Mouse (Mus musculus) thymus, postnatal 0 days (tissue): Measurements from ENCODE around the gene Atg101. TPM values are rescaled to one million over a fixed set of nuclear protein-coding genes. Genes with fewer than 3 reads are reported as not detected.

Experiments used
- DNase-seq: peaks from one replicate; pipeline ENCODE4 v3.0.0-alpha.2; 2015; ENCODE audit warnings: low spot score
- polyA plus RNA-seq: library from polyadenylated mRNA; unstranded; fragments of >200 nt; fragmentation: Nextera tagmentation; extraction: Ambion mirVana; gene quantifications from 2 replicates; pipeline ENCODE4 v1.2.1, GENCODE M21; 2015

Gene Atg101
- polyA plus RNA-seq, 1 experiment from 2014 or later: 95.1 TPM

DNA sequence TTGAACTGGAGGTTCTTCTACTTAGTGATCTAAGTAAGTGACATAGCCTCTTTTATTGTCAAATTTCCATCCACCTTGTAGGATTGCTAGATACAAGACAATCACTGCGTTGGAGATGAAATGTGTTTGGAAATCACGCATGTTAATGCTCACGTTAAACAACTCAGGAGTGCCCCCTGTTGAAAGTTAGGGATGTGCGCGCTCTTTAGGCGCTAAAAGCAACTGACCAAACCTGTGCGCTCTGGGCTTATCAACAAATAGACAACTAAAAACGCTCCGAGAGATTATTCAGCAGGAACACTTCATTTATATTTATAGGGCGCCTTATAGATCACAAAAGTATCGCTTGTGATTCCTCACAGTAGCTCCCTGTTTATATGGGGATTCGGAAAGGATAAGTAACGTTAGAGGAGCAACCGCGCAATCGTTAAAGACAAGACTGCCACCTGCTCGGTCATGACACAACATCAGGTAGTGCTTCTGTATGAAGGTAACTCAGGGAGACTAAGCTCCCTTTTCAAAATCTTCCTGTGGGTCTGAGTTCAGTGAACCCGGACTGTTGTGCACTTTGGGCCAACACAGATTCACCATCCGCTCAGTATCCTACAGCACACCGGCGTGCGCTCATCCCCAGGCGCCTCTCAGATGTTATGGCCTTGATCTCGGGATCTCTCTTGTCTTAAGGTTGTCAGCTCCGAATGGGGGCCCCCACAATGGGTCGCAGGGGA lies 725 bp upstream of the Atg101 start:
- DNase-seq: peak; percentile 80

GRCm38 (mm10) chr15:101286129-101286770 lies 2.2 kb downstream of the Atg101 start:
- DNase-seq: no peak

DNA sequence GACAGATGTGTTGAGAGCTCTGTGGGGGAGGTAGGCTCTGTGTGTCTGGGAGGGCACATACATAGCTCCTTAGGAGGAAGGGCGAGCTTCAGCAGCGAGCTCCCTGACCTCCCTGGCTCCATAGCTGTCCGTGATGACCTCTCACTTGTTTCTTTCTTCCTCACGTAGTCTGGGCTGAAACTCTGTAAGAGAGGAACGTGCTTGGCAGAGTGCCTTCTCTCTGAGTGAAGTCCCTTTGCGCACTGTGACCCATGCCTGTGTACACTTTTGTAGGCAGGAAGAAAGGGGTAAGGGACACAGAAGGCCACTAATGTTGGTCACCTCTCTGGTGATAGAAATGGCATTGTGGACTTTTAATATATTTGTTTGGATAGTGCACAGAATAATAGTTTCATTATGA lies 3.3 kb downstream of the Atg101 start:
- no peak for DNase-seq

- no peak for DNase-seq
These were observed 6.3 kb downstream of the Atg101 start for GRCm38 (mm10) chr15:101290354-101290753.

GRCm38 (mm10) chr15:101292012-101292411 lies 7.9 kb downstream of the Atg101 start:
- DNase-seq: no peak

- no peak for DNase-seq
These were observed 9.1 kb downstream of the Atg101 start, which contains the start of gene 6030408B16Rik for GRCm38 (mm10) chr15:101293025-101293621. Gene 6030408B16Rik (plus strand): TSS chr15:101293212.

DNA sequence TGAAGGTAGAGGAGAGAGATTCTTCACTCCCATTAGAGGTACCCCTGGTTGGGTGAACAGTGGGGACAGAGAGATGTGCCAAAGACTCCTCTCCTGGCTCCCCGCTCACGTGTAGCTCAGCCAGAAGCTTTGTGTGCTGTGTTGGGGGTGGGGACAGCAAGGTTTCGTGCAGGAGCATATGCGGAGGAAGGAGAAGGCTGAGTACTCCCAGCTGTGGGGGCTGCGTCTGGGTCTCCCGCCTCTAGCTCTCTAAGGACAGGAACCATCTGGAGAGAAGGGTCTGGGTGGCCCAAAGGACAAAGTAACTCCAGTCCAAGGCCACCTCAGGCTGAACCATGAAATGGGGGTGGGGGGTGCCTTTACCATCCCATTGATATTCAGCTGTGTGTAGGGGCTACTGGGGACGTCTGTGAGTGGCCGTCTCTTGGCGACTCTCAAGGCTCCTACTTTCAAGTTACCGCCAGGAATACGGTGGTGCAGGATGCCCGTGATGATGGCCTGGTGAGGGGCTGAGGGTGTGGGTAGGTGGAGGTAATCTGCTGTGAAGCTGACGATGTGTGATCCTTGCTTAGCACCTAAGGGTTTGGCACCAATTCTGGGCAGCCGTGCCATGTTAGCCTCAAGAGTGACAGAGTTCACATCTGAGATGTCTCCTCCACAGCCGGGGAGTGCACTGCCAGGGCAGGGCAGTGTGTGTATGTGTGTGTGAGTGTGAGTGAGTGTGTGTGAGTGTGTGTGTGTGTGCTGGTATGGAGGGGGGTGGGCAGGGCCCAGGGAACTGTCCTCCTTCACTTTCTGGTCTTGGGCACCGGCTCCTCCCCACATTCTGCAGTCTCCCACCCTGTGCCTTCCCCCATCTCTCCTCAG lies 10.2 kb downstream of the Atg101 start:
- no peak for DNase-seq

DNA sequence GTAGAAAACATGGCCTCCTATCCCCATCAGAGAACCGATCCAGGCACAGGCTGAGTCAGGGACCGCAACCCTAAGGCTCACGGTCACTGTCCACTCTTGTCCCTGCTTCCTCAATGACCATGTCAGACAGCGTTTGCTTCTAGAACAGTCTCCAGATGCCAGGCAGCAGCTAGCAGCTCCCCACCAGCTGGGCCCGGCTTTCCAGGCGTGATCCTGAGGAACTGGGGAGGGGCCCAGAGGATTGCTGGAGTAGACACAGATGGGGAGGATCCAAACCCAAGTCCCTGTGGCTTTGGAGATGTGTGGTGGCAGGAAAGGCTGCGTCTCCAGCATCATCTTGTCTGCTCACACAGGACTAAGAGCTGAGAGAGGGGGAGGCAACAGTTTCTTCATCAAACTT lies 11.0 kb downstream of the Atg101 start:
- DNase-seq: no peak

DNA sequence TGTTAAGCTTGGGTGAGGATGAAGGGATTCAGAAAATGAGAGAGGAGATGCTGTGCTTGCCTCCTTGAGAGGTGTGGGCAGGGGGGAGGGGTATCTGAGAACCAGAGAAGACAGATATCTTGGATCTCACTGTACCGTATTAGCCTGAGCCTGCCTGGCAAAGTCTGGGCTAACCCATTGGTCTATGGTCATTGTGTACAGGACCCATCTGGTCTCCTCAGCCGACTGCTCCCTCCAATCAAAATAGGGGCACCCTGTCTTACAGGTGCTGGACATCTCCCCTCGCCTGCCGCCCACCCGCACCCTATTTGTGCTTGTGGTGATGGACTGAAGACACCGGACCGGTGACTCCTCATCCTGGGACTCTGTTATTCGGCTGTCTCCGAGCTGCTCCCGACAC lies 11.5 kb downstream of the Atg101 start:
- DNase-seq: no peak

DNA sequence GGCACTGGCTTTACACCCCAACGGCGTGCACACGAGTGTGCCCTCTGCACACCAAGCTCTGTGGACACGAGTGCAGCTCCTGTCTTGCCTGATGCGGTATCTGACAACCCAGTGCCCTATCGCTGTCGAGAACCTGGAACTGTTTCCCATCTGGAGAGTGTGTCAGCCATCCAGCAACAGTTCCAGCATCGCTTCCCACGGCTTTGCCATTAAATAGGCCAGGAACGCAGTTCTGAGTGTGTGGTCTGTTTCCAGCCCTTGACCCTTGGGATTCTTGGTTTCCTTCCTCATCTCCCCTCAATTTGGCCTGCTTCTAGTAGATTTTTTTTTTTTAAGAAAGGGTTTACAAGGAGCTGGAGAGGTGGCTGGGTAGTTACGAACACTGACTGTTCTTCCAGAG lies 12.0 kb downstream of the Atg101 start:
- DNase-seq: no peak

DNA sequence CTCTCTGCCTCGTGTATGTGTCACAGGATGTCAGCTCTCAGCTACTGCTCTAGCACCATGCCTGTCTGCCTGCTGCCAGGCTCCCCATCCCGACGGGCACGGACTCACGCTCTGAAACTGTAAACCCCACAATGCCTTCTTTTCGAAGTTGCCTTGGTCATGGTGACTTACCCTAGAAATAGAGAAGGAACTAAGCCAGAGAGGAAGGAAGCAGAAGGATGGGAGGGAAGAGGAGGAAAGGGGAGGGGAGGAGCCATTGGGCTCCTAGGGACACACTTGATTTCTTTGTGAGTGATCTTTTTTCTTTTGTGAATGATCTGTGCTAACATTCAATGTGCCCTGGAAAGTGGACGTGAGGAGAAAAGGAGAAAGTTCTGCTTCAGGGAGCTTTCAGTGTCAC lies 13.9 kb downstream of the Atg101 start:
- DNase-seq: no peak

- no peak for DNase-seq
These were observed 14.5 kb downstream of the Atg101 start for GRCm38 (mm10) chr15:101298550-101298949.

DNA sequence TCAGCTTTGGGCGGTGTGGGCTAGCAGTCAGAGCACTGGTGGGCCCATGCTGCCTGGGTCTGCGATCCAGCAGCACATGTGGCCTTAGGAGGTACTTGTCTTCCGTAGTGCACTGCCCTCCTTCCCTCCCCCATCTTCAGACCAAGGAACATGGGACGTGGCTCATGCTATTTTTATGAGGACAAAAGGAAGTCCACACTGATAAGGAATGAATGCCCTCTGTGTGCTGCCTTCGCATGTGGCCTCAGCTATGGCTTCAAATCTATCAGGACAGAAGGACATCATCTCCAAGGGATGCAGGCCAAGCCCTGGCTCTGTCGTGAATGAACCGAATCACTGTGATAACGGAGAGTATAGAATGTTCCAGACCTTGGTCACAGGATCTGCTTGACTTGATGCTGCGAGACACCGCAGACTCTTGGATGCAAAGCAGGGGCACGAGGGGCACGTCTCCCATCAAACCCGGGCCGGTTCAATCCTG lies 15.4 kb downstream of the Atg101 start:
- DNase-seq: no peak

GRCm38 (mm10) chr15:101300128-101300527 lies 16.1 kb downstream of the Atg101 start:
- DNase-seq: no peak

DNA sequence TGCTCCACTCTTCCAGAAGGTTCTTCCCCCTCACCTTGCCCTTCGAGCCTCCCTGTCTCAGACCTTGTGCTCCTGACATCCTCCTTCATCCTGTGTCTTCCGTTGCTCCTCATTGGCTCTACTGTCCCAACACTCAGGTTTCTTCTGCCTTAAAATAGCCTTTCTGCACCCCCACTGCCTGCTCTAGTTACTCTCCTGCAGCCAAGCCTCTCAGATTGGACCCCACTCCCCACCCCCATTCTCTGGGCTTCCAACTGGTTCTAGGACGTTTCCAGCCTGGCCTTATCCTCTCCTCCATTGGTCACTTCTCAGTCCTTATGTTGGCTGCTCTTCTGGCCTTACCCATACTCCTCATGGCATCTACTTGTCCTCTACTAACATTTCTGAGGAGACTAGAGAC lies 18.1 kb downstream of the Atg101 start:
- no peak for DNase-seq

DNA sequence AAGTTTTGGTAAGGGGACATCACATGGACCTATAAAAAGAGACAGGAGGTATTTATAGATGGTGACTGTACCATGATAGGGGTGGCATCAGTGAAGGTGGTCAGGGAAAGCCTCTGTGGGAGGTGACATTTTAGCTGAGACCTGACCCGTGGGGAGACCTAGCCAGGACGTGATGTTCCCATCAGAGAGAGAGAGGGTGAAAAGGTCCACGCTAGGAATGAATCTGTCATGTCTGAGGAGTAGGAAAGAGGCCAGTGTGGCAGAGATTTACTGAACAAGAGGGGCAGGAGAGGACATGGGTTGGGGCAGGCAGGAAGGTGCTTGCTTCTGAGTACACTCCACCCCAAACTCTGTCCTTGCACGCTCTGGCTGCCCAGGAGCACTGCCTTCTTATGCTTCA lies 19.8 kb downstream of the Atg101 start:
- no peak for DNase-seq

DNA sequence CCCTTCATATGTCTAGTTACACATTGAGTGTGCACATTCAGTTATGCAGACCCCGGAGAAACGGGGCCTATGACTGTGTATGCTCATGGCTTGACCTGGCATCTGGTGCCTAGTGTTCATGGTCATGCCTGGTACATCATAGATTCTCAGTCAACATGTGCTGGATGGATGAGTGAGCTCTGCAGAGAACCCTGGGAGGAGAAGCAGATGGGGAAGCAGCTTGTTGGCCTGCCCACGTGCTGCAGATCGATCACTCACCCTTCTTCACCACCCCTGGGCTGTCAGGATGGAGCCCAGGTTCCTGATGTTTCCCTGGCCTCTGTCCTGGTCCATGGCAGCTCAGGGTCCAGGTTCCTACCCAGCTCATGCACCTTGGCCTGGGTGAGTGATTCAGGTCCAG lies 22.4 kb downstream of the Atg101 start:
- no peak for DNase-seq

DNA sequence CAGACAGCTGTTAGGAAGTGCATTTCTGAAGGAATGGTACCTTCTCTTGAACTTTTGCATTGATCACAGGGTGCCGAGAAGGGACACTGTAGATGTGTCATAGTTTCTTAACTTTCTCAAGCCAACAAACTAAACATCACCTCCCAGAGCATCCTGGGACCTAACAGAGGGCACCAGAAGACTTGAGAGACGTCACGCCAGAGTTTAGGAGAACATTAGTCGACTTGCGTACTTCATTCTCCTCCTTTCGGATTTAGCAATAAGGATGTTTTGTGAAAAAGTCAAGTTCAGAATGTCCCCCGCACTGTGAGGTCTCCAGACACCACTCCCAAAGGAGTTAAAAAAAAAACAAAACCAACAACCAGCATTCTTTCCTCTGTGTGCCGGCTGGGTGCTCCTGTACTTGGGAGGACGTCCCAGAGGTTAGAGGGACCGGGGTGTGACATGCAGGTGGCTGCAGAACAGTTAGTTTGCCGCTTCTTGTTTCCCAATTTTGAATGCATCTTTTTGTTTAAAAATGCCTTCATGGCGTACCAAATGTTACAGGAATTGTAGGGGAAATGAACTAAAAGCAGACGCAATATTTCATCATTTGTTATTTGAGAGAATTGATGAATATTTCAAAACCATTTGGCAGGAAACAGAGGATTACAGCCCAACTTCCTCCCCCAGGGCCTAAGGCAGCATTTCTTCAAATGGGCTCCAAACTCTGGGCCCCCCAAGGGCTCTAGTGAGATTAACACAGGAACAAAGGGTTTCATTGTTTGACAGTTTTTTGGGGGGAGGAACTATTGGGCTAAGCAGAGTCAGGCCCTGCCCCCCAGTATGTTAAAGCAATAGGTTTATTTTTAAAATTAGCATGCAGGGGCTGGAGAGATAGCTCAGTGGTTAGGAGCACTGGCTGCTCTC lies 24.6 kb downstream of the Atg101 start:
- no peak for DNase-seq

DNA sequence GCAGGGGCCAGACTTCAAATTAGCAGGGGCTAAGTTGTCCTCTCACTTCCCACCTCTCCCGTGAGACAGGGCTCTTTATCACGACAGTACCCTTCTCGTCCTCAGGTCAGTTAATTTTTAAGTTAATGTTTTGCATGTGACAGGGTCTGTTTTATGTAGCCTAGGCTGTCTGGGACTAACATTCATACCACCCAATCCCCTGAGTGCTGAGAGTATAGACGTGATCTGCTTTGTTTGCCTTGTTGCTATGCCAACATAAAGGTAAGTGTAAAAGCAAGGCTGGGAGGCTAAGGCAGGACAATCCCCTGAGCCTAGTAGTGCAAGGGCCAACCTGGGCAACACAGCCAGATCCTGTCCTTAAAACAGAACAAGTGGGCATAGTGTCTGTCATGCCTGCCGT lies 25.4 kb downstream of the Atg101 start:
- DNase-seq: no peak

DNA sequence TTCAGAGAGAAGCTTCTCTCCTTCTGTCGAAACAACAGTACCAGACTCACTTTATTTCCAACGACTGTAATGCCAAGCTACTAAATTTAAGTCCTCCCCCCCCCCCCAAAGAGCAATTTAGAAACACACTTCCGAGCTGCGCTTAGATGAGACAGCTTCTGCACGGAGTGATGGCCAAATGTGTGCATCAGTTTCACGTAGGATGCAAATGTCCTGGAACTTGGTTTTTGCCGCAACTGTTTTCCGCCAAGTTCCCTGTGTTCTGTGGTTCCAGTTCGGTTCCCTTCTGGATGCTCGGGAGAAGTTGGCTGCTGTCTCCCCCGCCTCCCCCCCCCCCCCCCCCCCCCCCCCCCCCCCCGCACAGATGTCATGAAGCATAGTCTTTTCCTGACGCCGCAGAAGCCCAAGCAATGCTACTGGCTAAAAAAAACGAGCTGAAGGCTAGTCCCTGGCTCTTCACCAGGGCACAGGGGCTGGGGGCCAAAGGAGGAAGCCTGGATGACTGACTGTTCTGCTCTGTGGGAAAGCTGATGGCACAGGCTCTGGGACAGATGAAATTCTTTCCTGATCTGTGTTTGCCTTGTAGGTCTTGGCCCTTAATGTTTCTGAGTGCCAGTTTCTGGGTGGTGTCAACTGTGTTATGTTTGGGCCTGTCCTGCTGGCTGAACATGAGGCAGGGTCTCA lies 27.2 kb downstream of the Atg101 start:
- DNase-seq: no peak
